Mouse (Mus musculus): ENCODE measurements at regions not wholly inside any gene's neighbourhood (a gene's known extent, or its start where the extent isn't known, plus 50 kb on each side); places are given as distances from the start of the nearest gene placed in this dataset.
A peak's percentile ranks its signal among the peaks of the same experiment; 100 is the strongest.

- DNase-seq (ENCODE audit: low spot score): no peak
- peaks cover 7% of the 10 kb centered on the region for H3K9me3 ChIP-seq (replicated peaks)
- peaks cover 16% of the 10 kb centered on the region for H3K27me3 ChIP-seq (ENCODE audit: low read depth, poor library complexity, severe bottlenecking)
- peak overlapping the region; percentile 66 for H3K27ac ChIP-seq (replicated peaks)
- no peaks in the 10 kb centered on the region for H3K36me3 ChIP-seq
- H3K4me1 ChIP-seq: peaks cover 49% of the 10 kb centered on the region
- WGBS: 65% methylated on average over 17 of the region's 17 CpGs
- H3K4me3 ChIP-seq: no peak overlapping the region
These were observed 256.8 kb upstream of the Sulf2 start for GRCm38 (mm10) chr2:166412031-166412858.

GRCm38 (mm10) chr2:166409391-166409790 lies 253.9 kb upstream of the Sulf2 start:
- peaks cover 18% of the 10 kb centered on the region for H3K27me3 ChIP-seq (ENCODE audit: low read depth, poor library complexity, severe bottlenecking)
- 94% methylated on average over 5 of the region's 5 CpGs for WGBS
- peaks cover 54% of the 10 kb centered on the region for H3K4me1 ChIP-seq

DNA sequence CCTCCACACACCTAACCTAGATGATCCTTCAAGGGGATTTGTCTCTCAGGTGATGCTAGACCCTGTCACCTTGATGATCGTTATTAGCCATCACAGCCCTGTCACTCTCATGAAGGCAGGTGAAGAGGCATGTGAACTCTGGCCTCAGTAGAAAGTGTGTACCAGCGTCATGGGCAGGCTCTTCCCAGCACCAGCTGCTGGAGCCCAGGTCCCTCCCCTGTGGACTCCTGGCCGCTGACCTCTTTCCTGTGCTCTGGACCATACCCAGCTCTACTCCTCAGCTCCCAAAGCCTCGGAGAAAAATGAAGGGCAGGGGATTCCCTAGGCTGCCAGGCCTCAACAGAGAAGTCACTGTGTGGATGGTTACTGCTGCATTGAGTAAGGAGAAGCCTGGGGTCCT lies 253.3 kb upstream of the Sulf2 start:
- WGBS: 90% methylated on average over 4 of the region's 4 CpGs
- Histone ChIP-seq H3K36me3 (no peaks in the 10 kb centered on the region), H3K4me3 (no peak overlapping the region), H3K27ac (replicated peaks) (no peak overlapping the region), H3K9me3 (replicated peaks) (peaks cover 7% of the 10 kb centered on the region), H3K27me3 (ENCODE audit: low read depth, poor library complexity, severe bottlenecking) (peaks cover 18% of the 10 kb centered on the region), H3K4me1 (peaks cover 54% of the 10 kb centered on the region)
- DNase-seq (ENCODE audit: low spot score): no peak

More at GRCm38 (mm10) chr2:166409391-166409790, 253.9 kb upstream of the Sulf2 start:
- Histone ChIP-seq H3K9me3 (replicated peaks) (peaks cover 7% of the 10 kb centered on the region), H3K36me3 (no peaks in the 10 kb centered on the region), H3K4me3 (no peak overlapping the region), H3K27ac (replicated peaks) (no peak overlapping the region)
- no peak for DNase-seq (ENCODE audit: low spot score)

GRCm38 (mm10) chr2:166408009-166408408 lies 252.5 kb upstream of the Sulf2 start:
- Histone ChIP-seq H3K27me3 (ENCODE audit: low read depth, poor library complexity, severe bottlenecking) (peaks cover 18% of the 10 kb centered on the region), H3K4me1 (peaks cover 50% of the 10 kb centered on the region)

DNA sequence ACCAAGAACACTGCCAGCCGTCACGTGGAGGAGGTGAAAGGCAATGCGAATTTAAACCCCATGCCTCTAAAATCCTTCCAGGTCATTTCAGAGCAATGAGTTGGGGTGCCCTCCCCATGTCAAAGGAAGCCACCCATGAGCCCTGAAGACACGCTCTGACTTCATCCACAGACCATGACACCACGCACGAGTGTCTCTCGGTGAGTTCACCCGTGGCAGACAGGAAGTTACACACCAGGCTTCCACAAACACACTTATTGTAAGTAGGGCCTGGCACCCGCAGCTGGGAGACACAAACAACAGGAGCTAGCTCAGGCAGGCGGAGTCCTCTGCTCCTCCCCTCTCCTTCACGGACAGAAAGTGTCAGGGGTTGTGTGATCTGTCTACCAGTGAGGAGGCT lies 251.4 kb upstream of the Sulf2 start:
- Histone ChIP-seq H3K27ac (replicated peaks) (0 out of 2 replicates have a peak overlapping the region, but pooled peaks have one; percentile 39), H3K9me3 (replicated peaks) (peaks cover 7% of the 10 kb centered on the region), H3K27me3 (ENCODE audit: low read depth, poor library complexity, severe bottlenecking) (0 out of 2 replicates have a peak, but pooled peaks cover 7% of the 10 kb centered on the region), H3K36me3 (no peaks in the 10 kb centered on the region), H3K4me1 (peaks cover 38% of the 10 kb centered on the region), H3K4me3 (no peak overlapping the region)
- DNase-seq (ENCODE audit: low spot score): no peak
- 82% methylated on average over 11 of the region's 11 CpGs for WGBS

More at GRCm38 (mm10) chr2:166408009-166408408, 252.5 kb upstream of the Sulf2 start:
- DNase-seq (ENCODE audit: low spot score): peak; percentile 46
- H3K9me3 ChIP-seq (replicated peaks): peaks cover 7% of the 10 kb centered on the region
- WGBS: 77% methylated on average over 16 of the region's 16 CpGs
- no peak overlapping the region for H3K27ac ChIP-seq (replicated peaks)
- no peaks in the 10 kb centered on the region for H3K36me3 ChIP-seq
- no peak overlapping the region for H3K4me3 ChIP-seq

GRCm38 (mm10) chr2:166403319-166403718 lies 247.9 kb upstream of the Sulf2 start:
- 0 out of 2 replicates have a peak, but pooled peaks cover 3% of the 10 kb centered on the region for H3K27me3 ChIP-seq (ENCODE audit: low read depth, poor library complexity, severe bottlenecking)
- peaks cover 41% of the 10 kb centered on the region for H3K4me1 ChIP-seq
- no peak overlapping the region for H3K4me3 ChIP-seq
- no peak for DNase-seq (ENCODE audit: low spot score)
- H3K27ac ChIP-seq (replicated peaks): 0 out of 2 replicates have a peak overlapping the region, but pooled peaks have one; percentile 9
- H3K36me3 ChIP-seq: no peaks in the 10 kb centered on the region
- H3K9me3 ChIP-seq (replicated peaks): no peaks in the 10 kb centered on the region
- WGBS: 85% methylated on average over 10 of the region's 10 CpGs

- H3K36me3 ChIP-seq: no peaks in the 10 kb centered on the region
- H3K9me3 ChIP-seq (replicated peaks): no peaks in the 10 kb centered on the region
- peaks cover 32% of the 10 kb centered on the region for H3K4me1 ChIP-seq
- H3K27ac ChIP-seq (replicated peaks): no peak overlapping the region
- no peak overlapping the region for H3K4me3 ChIP-seq
- 88% methylated on average over 3 of the region's 3 CpGs for WGBS
- no peak for DNase-seq (ENCODE audit: low spot score)
- H3K27me3 ChIP-seq (ENCODE audit: low read depth, poor library complexity, severe bottlenecking): no peaks in the 10 kb centered on the region
These were observed 246.4 kb upstream of the Sulf2 start for GRCm38 (mm10) chr2:166401860-166402259.

DNA sequence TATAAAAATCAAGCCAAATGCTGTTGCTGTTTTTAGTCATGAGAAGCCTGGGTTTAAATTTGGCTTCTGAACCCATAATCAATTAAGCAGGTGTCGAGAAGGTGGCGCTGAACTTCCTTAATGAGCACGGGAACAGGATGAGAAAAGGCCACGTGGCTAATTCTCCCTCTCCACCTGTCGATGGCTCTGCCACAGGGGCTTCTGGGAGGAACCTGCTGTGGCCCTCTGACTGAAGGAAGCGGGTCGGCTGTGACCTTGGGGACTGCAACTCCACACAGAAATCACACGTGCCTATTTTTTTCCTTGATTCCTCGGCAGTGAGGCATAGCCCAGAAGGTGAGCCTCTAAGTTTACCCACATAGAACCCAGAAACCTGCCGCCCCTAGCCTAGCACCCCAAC lies 244.8 kb upstream of the Sulf2 start:
- Histone ChIP-seq H3K9me3 (replicated peaks) (0 out of 2 replicates have a peak, but pooled peaks cover 4% of the 10 kb centered on the region), H3K4me1 (peaks cover 24% of the 10 kb centered on the region), H3K36me3 (no peaks in the 10 kb centered on the region), H3K27ac (replicated peaks) (no peak overlapping the region), H3K27me3 (ENCODE audit: low read depth, poor library complexity, severe bottlenecking) (no peaks in the 10 kb centered on the region), H3K4me3 (no peak overlapping the region)
- WGBS: 78% methylated on average over 10 of the region's 10 CpGs
- no peak for DNase-seq (ENCODE audit: low spot score)

- no peak for DNase-seq (ENCODE audit: low spot score)
- H3K27me3 ChIP-seq (ENCODE audit: low read depth, poor library complexity, severe bottlenecking): no peaks in the 10 kb centered on the region
- H3K36me3 ChIP-seq: no peaks in the 10 kb centered on the region
- H3K4me1 ChIP-seq: peaks cover 34% of the 10 kb centered on the region
- H3K9me3 ChIP-seq (replicated peaks): 0 out of 2 replicates have a peak, but pooled peaks cover 4% of the 10 kb centered on the region
- no peak overlapping the region for H3K4me3 ChIP-seq
- 0 out of 2 replicates have a peak overlapping the region, but pooled peaks have one; percentile 28 for H3K27ac ChIP-seq (replicated peaks)
- 37% methylated on average over 6 of the region's 6 CpGs for WGBS
These were observed 243.8 kb upstream of the Sulf2 start for GRCm38 (mm10) chr2:166399140-166399830.

DNA sequence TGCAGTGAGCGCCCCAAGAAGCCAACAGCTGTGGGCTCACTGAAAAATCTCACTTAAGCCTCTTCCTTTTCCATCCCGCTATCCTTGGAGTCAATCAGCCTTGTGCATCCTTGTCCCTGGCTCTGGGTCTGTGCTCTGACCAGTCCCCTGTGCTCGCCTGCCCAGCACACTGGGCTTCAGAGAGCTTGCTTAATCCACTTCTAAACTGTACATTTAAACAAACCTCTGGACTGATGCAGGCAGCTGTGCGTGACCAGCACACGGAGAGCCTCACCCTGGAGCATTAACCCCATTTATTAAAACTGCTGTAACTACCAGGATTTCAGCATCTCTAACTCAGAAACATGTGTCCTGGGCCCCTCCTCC lies 243.3 kb upstream of the Sulf2 start:
- Histone ChIP-seq H3K36me3 (no peaks in the 10 kb centered on the region), H3K27me3 (ENCODE audit: low read depth, poor library complexity, severe bottlenecking) (peaks cover 2% of the 10 kb centered on the region; the same call in 1 of the 2 replicates), H3K27ac (replicated peaks) (0 out of 2 replicates have a peak overlapping the region, but pooled peaks have one; percentile 28), H3K4me3 (no peak overlapping the region), H3K9me3 (replicated peaks) (0 out of 2 replicates have a peak, but pooled peaks cover 4% of the 10 kb centered on the region), H3K4me1 (peaks cover 35% of the 10 kb centered on the region)
- no peak for DNase-seq (ENCODE audit: low spot score)
- 62% methylated on average over 5 of the region's 5 CpGs for WGBS

- WGBS: 87% methylated on average over 10 of the region's 10 CpGs
- 0 out of 2 replicates have a peak, but pooled peaks cover 4% of the 10 kb centered on the region for H3K9me3 ChIP-seq (replicated peaks)
- peaks cover 34% of the 10 kb centered on the region for H3K4me1 ChIP-seq
- no peak for DNase-seq (ENCODE audit: low spot score)
- H3K27ac ChIP-seq (replicated peaks): 0 out of 2 replicates have a peak overlapping the region, but pooled peaks have one; percentile 0
- no peaks in the 10 kb centered on the region for H3K36me3 ChIP-seq
- peaks cover 7% of the 10 kb centered on the region; the same call in 1 of the 2 replicates for H3K27me3 ChIP-seq (ENCODE audit: low read depth, poor library complexity, severe bottlenecking)
- H3K4me3 ChIP-seq: no peak overlapping the region
These were observed 242.7 kb upstream of the Sulf2 start for GRCm38 (mm10) chr2:166398156-166398555.

- H3K4me1 ChIP-seq: peaks cover 51% of the 10 kb centered on the region
- no peaks in the 10 kb centered on the region for H3K36me3 ChIP-seq
- peak overlapping the region; percentile 59 for H3K27ac ChIP-seq (replicated peaks)
- no peak for DNase-seq (ENCODE audit: low spot score)
- peaks cover 15% of the 10 kb centered on the region; the same call in 1 of the 2 replicates for H3K27me3 ChIP-seq (ENCODE audit: low read depth, poor library complexity, severe bottlenecking)
- no peak overlapping the region for H3K4me3 ChIP-seq
- 0 out of 2 replicates have a peak, but pooled peaks cover 4% of the 10 kb centered on the region for H3K9me3 ChIP-seq (replicated peaks)
- WGBS: 72% methylated on average over 13 of the region's 13 CpGs
These were observed 239.2 kb upstream of the Sulf2 start for GRCm38 (mm10) chr2:166394666-166395065.

Data from midbrain, embryonic 10.5 days (tissue).